Mouse (Mus musculus) heart, embryonic 15.5 days (tissue): ENCODE results near the gene Tbx10. TPM values are rescaled to one million over a fixed set of nuclear protein-coding genes. Genes with fewer than 3 reads are reported as not detected.

Experiments
- ATAC-seq: fragments of 200-750 bp; cut with Nextera tagmentation; replicated peaks from 2 replicates; pipeline ENCODE4 v1.8.0; 2017; ENCODE audit warnings: low read depth, moderate TSS enrichment; ENCODE audit not compliant: insufficient number of reproducible peaks, insufficient read depth, low FRiP score
- H3K27ac ChIP-seq: fragments of 300-500 bp; sonication (generic); 2 replicates; pipeline ENCODE4 v1.5.1; 2015; ENCODE audit warnings: mild to moderate bottlenecking, inconsistent platforms
- H3K27me3 ChIP-seq: fragments of 300-500 bp; sonication (generic); 2 replicates; pipeline ENCODE4 v1.6.1; 2015; ENCODE audit warnings: inconsistent platforms
- H3K36me3 ChIP-seq: fragments of 300-500 bp; sonication (generic); 2 replicates; pipeline ENCODE4 v1.6.1; 2015; ENCODE audit warnings: mild to moderate bottlenecking, inconsistent platforms
- H3K4me1 ChIP-seq: fragments of 300-500 bp; sonication (generic); replicated peaks from 2 replicates; pipeline ENCODE4 v1.6.1; 2015; ENCODE audit warnings: inconsistent platforms
- H3K4me2 ChIP-seq: fragments of 300-500 bp; sonication (generic); 2 replicates; pipeline ENCODE4 v1.6.1; 2015; ENCODE audit warnings: inconsistent platforms, mild to moderate bottlenecking, moderate library complexity
- H3K4me3 ChIP-seq: fragments of 300-500 bp; sonication (generic); 2 replicates; pipeline ENCODE4 v1.5.1; 2015; ENCODE audit warnings: mild to moderate bottlenecking, inconsistent platforms
- H3K9ac ChIP-seq: fragments of 300-500 bp; sonication (generic); 2 replicates; pipeline ENCODE4 v1.6.1; 2015; ENCODE audit warnings: mild to moderate bottlenecking, inconsistent platforms
- H3K9me3 ChIP-seq: fragments of 300-500 bp; sonication (generic); replicated peaks from 2 replicates; pipeline ENCODE4 v1.6.1; 2016; ENCODE audit warnings: inconsistent platforms
- WGBS: fragments of 180-500 bp; shearing (Covaris S2); methylation state at CpG from one replicate; pipeline ENCODE4 v1.1.7; 2015; ENCODE audit warnings: mixed read lengths; 5-methylcytosine and 5-hydroxymethylcytosine counted together
- polyA plus RNA-seq: library from polyadenylated mRNA; unstranded; fragments of >200 nt; fragmentation: Nextera tagmentation; extraction: Ambion mirVana; gene quantifications from 2 replicates; pipeline ENCODE4 v1.2.1, GENCODE M21; 2015

The Tbx10 gene
- polyA plus RNA-seq, 1 experiment from 2014 or later: not detected

DNA sequence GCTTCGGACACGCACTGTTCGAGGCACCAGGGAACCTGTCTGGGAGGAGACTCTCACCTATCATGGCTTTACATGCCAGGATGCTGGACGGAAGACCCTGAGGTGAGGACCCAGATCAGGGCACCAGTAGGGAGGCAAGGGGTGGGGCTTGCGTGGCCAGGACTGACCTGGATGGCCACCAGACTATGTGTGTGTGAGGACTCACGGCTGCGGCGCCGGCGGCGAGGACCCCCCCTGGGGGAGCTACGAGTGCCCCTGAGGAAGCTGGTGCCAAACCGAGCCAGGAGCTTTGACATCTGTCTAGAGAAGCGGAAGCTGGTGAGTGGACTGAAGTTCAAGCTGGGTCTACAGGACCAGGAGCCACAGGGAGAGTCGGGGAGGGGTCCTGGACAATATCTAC, 11.8 kb downstream of the Tbx10 start:
- Histone ChIP-seq H3K9ac (peak overlapping the region; percentile 48; the same call in 1 of the 2 replicates), H3K27me3 (no peaks in the 10 kb centered on the region), H3K4me1 (peaks cover 52% of the 10 kb centered on the region), H3K27ac (peak overlapping the region; percentile 99), H3K36me3 (peaks cover 37% of the 10 kb centered on the region), H3K4me3 (peak overlapping the region; percentile 29), H3K4me2 (peak overlapping the region; percentile 58), H3K9me3 (no peaks in the 10 kb centered on the region)
- ATAC-seq: no peak
- 72% methylated on average over 15 of the region's 15 CpGs for WGBS

DNA sequence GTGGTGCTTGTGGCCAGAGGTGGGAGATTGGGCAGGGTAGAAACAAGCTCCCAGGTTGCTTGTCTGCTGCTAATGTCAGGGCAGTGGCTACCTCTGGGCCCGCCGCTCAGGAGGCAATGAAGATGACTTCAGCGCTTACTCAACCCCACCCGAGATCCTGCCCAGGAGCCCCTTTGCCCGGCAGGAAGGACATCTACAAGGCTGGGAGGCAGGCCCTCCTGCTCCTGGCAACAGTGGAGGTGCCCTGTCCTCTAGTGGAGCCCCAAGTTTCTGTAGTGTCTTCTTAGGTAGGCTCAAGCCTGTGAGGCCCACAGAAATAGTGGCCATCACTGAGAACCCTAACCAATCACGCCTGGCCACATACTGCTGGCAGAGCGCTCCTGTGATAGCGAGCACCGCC, 12.5 kb downstream of the Tbx10 start:
- Histone ChIP-seq H3K4me1 (peaks cover 46% of the 10 kb centered on the region), H3K4me2 (peak overlapping the region; percentile 58), H3K4me3 (no peak overlapping the region), H3K9ac (no peak overlapping the region), H3K27ac (peak overlapping the region; percentile 99), H3K36me3 (peaks cover 44% of the 10 kb centered on the region), H3K27me3 (no peaks in the 10 kb centered on the region), H3K9me3 (no peaks in the 10 kb centered on the region)
- WGBS: 67% methylated on average over 9 of the region's 9 CpGs
- ATAC-seq: no peak

DNA sequence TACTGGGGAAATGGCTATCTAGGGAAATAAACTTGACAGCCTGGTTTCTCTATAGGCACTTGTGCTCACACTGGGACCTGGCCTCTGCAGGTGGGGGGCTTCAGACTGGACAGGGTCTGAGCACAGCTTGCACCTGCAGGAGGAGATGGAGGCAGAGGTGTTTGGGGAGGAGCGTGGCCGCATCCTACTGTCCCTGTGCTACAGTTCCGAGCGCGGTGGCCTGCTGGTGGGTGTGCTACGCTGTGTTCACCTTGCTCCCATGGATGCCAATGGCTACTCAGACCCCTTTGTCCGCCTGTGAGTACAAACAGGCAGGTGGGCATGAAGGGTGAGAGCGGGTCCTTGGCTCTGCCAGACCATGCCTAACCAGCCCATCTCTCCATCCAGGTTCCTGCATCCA, 13.4 kb downstream of the Tbx10 start:
- Histone ChIP-seq H3K4me2 (no peak overlapping the region), H3K27me3 (no peaks in the 10 kb centered on the region), H3K4me3 (no peak overlapping the region), H3K9ac (no peak overlapping the region), H3K36me3 (peaks cover 49% of the 10 kb centered on the region), H3K27ac (0 out of 2 replicates have a peak overlapping the region, but pooled peaks have one; percentile 15), H3K4me1 (peaks cover 46% of the 10 kb centered on the region), H3K9me3 (no peaks in the 10 kb centered on the region)
- WGBS: 89% methylated on average over 8 of the region's 8 CpGs
- no peak for ATAC-seq

DNA sequence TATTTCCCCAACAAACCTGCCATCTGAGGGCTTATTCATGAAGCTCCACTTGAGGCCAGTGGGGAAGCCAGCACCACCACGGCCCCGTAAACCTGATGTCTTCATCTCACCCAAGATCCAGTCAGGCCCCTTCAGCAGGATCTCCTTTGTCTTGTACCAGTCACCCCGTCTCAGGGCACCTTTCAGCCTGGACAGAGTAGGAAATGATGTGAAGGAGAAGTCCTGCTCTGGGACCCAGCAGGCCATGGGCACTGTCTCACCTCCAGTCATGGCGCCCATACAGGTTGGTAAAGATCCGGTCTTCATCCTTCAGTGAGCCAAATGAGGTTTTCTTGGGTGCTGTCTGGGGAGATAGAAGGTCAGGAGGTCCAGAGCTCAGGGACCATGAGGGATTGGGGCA, 18.5 kb downstream of the Tbx10 start:
- H3K27ac ChIP-seq: no peak overlapping the region
- H3K9ac ChIP-seq: no peak overlapping the region
- no peak for ATAC-seq
- H3K4me3 ChIP-seq: no peak overlapping the region
- peaks cover 45% of the 10 kb centered on the region for H3K36me3 ChIP-seq
- no peaks in the 10 kb centered on the region for H3K27me3 ChIP-seq
- no peaks in the 10 kb centered on the region for H3K9me3 ChIP-seq
- peaks cover 18% of the 10 kb centered on the region for H3K4me1 ChIP-seq
- WGBS: 90% methylated on average over 5 of the region's 5 CpGs
- no peak overlapping the region for H3K4me2 ChIP-seq

DNA sequence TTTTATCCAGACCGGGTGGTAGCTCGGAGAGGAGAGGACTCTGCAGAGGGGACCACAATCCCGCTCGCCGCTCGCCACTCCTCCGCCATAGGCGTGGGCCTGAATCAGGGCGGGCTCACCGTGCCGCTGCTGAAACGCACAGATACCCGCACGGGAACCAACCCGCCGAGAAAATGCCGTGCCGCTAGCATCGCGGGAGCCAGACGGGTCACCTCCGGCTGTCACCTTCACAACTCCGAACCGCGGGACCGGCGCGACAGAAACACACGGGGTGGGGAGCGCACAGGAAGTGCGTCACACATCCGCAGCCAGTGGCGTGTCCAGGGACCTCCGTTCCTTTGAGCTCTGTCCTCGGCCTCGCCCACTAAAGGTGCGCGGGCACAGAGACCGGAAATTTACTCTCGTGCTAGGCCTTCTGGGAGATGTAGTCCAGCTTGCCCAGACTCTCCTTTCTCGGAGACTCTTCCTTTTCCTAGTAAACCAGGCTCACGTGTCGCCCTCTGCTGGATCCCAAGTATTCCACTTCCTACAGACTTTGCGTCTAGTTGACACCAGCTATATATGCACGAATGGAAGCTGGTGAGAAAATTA, 20.0 kb downstream of the Tbx10 start, which contains the start of gene Ndufv1:
Gene Ndufv1 (minus strand): TSS at position 375 of the 591 bp plus-strand sequence.
- ATAC-seq: peak; percentile 99
- H3K4me2 ChIP-seq: peak within 1 kb of the TSS; percentile 62
- peak within 1 kb of the TSS; percentile 77 for H3K4me3 ChIP-seq
- no peaks in the 10 kb centered on the region for H3K27me3 ChIP-seq
- H3K4me1 ChIP-seq: peaks cover 17% of the 10 kb centered on the region
- H3K27ac ChIP-seq: peak within 1 kb of the TSS; percentile 86
- peak within 1 kb of the TSS; percentile 82 for H3K9ac ChIP-seq
- WGBS: under 1% methylated on average over 45 of the region's 45 CpGs
- no peaks in the 10 kb centered on the region for H3K9me3 ChIP-seq
- peaks cover 31% of the 10 kb centered on the region for H3K36me3 ChIP-seq

DNA sequence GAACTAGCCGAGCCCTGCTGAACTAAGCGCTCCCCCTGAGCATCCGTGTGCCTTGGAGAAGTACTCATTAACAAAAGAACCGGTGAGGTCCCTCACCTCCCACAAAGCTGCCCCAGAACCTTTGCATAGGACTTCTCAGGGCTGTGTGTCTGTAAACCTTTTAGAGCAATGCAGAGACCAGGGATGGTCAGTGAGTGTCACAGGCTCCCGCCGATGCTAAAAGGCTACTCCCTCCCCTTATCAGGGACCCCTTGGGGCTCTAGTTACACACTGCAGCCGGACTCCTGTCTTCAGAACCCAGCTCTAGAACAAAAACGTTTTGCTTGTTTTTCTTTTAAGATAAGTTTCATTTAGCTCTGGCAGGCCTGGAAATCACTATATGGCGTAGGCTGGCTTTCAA, 20.5 kb downstream of the Tbx10 start:
- Histone ChIP-seq H3K27me3 (no peaks in the 10 kb centered on the region), H3K9me3 (no peaks in the 10 kb centered on the region), H3K4me1 (peaks cover 17% of the 10 kb centered on the region), H3K4me2 (peak overlapping the region; percentile 55), H3K4me3 (peak overlapping the region; percentile 77), H3K9ac (peak overlapping the region; percentile 37), H3K27ac (peak overlapping the region; percentile 33; the same call in 1 of the 2 replicates), H3K36me3 (peaks cover 25% of the 10 kb centered on the region)
- ATAC-seq: no peak
- 12% methylated on average over 9 of the region's 9 CpGs for WGBS

DNA sequence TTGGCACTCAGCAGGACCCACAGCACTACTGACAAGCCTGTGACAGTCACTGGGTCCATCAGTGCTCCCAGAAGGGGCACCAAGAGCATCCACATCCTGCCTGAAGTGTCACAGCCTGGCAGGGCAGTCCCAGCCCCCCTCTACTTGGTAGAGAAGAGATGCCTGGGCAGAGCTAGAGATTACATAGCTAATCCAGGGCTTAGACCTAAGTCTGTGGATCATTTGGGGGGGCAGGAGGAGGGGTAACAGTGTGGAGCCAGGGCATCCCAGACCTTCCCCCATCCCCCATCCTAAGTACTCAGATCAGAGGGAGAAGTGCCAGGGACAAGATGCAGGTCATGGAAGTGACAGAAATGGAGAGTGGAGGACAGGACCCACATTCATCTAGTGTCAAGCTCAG, 22.2 kb downstream of the Tbx10 start:
- Histone ChIP-seq H3K27me3 (no peaks in the 10 kb centered on the region), H3K36me3 (peaks cover 8% of the 10 kb centered on the region; the same call in 1 of the 2 replicates), H3K27ac (no peak overlapping the region), H3K4me2 (no peak overlapping the region), H3K4me3 (no peak overlapping the region), H3K9me3 (no peaks in the 10 kb centered on the region), H3K4me1 (peaks cover 25% of the 10 kb centered on the region), H3K9ac (no peak overlapping the region)
- ATAC-seq: no peak

DNA sequence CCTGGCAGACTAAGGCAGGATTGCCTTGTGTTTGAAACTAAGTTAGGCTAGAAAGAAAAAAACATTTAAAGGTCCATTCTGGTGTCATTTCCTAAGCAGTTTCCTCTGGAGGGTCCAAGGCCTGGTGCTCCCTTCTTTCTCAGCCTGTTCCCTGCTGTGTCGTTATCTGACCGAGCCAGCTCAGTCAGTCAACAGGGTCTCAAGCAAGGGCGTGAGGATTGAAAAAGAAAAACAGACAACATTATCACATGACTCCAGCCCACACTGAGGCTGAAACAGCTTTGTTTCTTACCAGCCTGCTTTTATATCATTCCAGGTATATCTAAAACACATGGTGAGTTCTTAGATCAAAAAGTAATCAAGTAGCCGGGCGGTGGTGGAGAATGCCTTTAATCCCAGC, 23.1 kb downstream of the Tbx10 start:
- Histone ChIP-seq H3K27me3 (no peaks in the 10 kb centered on the region), H3K27ac (no peak overlapping the region), H3K36me3 (no peaks in the 10 kb centered on the region), H3K9me3 (no peaks in the 10 kb centered on the region), H3K9ac (no peak overlapping the region), H3K4me1 (peaks cover 25% of the 10 kb centered on the region), H3K4me3 (no peak overlapping the region), H3K4me2 (no peak overlapping the region)
- no peak for ATAC-seq
- 47% methylated on average over 5 of the region's 5 CpGs for WGBS

DNA sequence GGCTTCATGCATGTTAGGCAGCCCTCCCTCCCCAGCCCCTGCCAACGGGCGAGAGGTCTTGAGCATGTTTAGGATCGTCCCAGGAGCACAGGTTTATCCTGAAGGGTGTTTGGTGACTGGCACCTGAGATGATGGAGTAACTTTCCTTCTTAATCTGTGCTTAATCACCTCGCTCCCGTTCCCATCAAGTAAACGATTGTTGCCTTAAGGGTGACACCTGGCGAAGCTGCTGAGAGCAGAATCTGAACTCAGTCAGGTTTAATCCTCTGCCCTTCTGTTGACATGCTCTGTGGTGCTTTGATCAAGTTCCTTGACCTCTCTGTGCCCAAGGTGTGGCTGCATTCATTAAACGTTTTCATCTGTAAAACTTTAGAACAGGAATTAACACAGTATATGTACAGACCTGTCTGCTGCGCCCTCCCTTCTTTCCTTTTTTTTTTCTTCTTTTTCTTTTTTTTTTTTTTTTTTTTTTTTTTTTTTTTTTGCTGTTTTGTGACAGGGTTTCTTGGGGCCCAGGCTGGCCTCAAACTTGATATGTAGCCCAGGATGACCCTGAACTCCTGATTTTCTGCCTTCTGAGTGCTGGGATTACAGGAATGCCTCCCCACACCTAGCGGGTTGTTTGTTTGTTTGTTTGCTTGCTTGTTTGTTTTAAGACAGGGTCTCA, 25.5 kb downstream of the Tbx10 start:
- Histone ChIP-seq H3K27ac (no peak overlapping the region), H3K4me2 (no peak overlapping the region), H3K9ac (no peak overlapping the region), H3K4me1 (peaks cover 11% of the 10 kb centered on the region), H3K36me3 (no peaks in the 10 kb centered on the region), H3K4me3 (no peak overlapping the region), H3K9me3 (no peaks in the 10 kb centered on the region), H3K27me3 (no peaks in the 10 kb centered on the region)
- WGBS: 64% methylated on average over 10 of the region's 10 CpGs
- no peak for ATAC-seq

DNA sequence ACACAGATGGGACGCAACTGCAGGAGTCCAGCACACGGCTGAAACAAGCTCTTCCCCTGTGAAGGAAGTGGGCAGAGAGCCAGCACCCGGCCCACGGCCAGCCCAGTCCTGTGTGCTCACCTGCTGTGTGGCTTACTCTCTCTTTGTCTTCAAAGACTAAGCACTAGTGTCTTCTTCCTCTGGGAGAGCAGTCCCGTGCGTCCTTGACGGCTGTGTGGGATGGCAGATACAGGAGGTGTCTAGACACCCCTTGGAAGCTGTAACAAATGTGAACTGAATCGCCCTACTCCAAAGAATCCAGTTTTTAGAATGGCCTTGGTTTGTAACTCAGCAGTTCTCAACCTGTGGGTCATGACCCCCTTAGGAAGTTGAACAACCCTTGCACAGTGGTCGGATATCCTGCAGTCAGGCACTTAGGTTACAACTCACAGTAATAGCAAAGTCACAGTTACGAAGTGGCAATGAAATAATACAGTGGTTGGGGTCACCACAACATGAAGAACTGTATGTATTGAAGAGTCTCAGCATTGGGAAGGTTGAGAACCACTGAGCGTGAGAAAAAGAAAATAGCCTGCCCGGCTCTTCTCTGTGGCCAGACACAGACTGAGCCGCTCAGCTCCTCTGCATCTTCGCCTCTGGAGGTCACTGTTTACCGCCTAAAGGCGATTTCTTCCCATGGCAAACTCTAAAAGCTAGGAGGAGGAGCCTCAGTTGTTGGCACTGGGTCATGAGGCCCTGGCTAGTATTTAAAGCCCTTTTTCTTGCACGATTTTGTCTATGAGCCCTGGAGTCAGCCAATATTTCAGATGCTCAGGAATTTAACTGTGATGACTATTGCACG, 26.4 kb downstream of the Tbx10 start:
- H3K4me1 ChIP-seq: peaks cover 8% of the 10 kb centered on the region; the same call in 1 of the 2 replicates
- H3K9me3 ChIP-seq: no peaks in the 10 kb centered on the region
- H3K4me2 ChIP-seq: no peak overlapping the region
- WGBS: 29% methylated on average over 18 of the region's 18 CpGs
- no peak overlapping the region for H3K4me3 ChIP-seq
- H3K36me3 ChIP-seq: no peaks in the 10 kb centered on the region
- no peak overlapping the region for H3K9ac ChIP-seq
- no peaks in the 10 kb centered on the region for H3K27me3 ChIP-seq
- peak; percentile 81 for ATAC-seq
- no peak overlapping the region for H3K27ac ChIP-seq

DNA sequence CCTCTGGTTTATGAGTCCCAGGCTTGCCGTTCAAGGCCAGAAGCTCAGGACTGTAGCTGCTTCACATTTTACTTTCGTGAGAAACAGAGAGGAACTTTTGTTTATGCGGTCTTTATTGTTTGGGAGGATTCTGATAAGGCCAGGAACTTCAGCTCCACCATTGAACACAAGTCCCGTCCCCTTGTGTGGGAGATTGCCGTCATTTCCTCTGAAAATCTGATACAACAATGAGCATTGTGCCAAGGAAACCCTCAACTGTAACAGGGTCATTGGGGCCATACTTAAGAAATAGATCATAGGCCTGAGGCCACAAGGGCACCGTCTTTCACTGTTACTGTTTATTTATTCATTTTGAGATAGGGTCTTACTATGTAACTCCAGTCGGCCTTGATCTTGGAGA, 30.6 kb downstream of the Tbx10 start:
- Histone ChIP-seq H3K27me3 (no peaks in the 10 kb centered on the region), H3K9me3 (no peaks in the 10 kb centered on the region; the same call in 1 of the 2 replicates), H3K27ac (no peak overlapping the region), H3K9ac (no peak overlapping the region), H3K4me3 (no peak overlapping the region), H3K4me1 (peaks cover 8% of the 10 kb centered on the region; the same call in 1 of the 2 replicates), H3K36me3 (no peaks in the 10 kb centered on the region), H3K4me2 (no peak overlapping the region)
- ATAC-seq: no peak
- WGBS: 69% methylated on average over 7 of the region's 7 CpGs
